Mouse (Mus musculus) embryonic fibroblast, embryonic 13.5 days (primary cell): ENCODE measurements around the gene Nell2.

ENCODE experiments used
- CTCF ChIP-seq: IDR thresholded peaks from 2 replicates; pipeline ENCODE4 v1.5.1; 2011; ENCODE audit warnings: mild to moderate bottlenecking, control low read depth, low read length, moderate library complexity, borderline replicate concordance; ENCODE audit not compliant: insufficient read depth
- POLR2A ChIP-seq: IDR thresholded peaks from 2 replicates; pipeline ENCODE4 v1.6.1; 2011; ENCODE audit warnings: low read depth, mild to moderate bottlenecking, control low read depth, low read length, moderate library complexity

GRCm38 (mm10) chr15:95047486-95047885 lies 480.9 kb downstream of the Nell2 start:
- TF ChIP-seq POLR2A (no peak), CTCF (no peak)
